Mouse (Mus musculus) bone marrow, adult 2 months (tissue): ENCODE results near the gene Atp6v1g2. TPM values are rescaled to one million over a fixed set of nuclear protein-coding genes. Genes with fewer than 3 reads are reported as not detected.

Experiments
- H3K27ac ChIP-seq: fragments of 200-500 bp; 2 replicates; pipeline ENCODE4 v1.5.1; 2012; ENCODE audit warnings: low read depth, mild to moderate bottlenecking, control low read depth, inconsistent platforms, low read length; ENCODE audit not compliant: control insufficient read depth, poor library complexity, insufficient read depth
- H3K4me1 ChIP-seq: fragments of 200-500 bp; 2 replicates; pipeline ENCODE4 v1.6.1; 2011; ENCODE audit warnings: low read length; ENCODE audit not compliant: control insufficient read depth, insufficient read depth
- H3K4me3 ChIP-seq: fragments of 200-500 bp; replicated peaks from 2 replicates; pipeline ENCODE3; 2011; ENCODE audit warnings: mild to moderate bottlenecking, low read depth, low read length, control low read depth; ENCODE audit not compliant: control insufficient read depth
- CTCF ChIP-seq: fragments of 200-500 bp; IDR thresholded peaks from 2 replicates; pipeline ENCODE4 v1.5.1; 2011; ENCODE audit warnings: low read length, control low read depth; ENCODE audit not compliant: control insufficient read depth, insufficient read depth
- POLR2A ChIP-seq: fragments of 200-500 bp; IDR thresholded peaks from 2 replicates; pipeline ENCODE4 v1.6.1; 2011; ENCODE audit warnings: low read depth, mild to moderate bottlenecking, control low read depth, low read length, borderline replicate concordance; ENCODE audit not compliant: control insufficient read depth
- WGBS: fragments of 180-500 bp; shearing (Covaris S2); methylation state at CpG from one replicate; pipeline ENCODE4 v1.1.7; 2018; 5-methylcytosine and 5-hydroxymethylcytosine counted together
- polyA plus RNA-seq: library from polyadenylated mRNA; stranded (reverse); fragments of >200 nt; gene quantifications from 2 replicates; pipeline ENCODE4 v1.2.4, GENCODE M21; 2011; ENCODE audit warnings: low replicate concordance; ENCODE audit not compliant: missing spikeins, insufficient read depth, insufficient read length

The Atp6v1g2 gene
- polyA plus RNA-seq, 1 experiment, result 9.9 TPM

DNA sequence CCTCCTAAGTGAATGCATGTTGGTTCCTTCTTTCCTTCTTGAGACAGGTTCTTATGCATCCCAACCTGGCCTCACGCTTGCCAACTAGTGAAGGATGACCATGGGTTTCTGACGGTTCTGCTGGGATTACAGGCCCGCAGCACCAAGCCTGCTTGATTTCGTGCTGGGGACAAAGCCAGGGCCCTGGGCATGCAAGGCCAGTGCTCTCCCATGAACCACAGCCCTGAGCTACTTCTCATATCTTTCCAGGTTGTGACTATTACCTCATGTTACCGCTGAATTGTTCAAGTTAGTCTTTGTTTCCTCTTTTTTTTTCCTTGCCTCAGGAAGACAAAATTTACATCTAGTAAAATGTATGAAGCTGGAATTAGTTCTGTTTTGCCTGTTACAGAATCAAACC lies 40.5 kb upstream of the Atp6v1g2 start:
- peaks cover 13% of the 10 kb centered on the region; the same call in 1 of the 2 replicates for H3K4me1 ChIP-seq
- WGBS, result 14% methylated on average over 5 of the region's 5 CpGs
- peak overlapping the region; percentile 92 for H3K27ac ChIP-seq
- no peak overlapping the region for H3K4me3 ChIP-seq
- TF ChIP-seq CTCF, result no peak
- TF ChIP-seq POLR2A, result no peak

DNA sequence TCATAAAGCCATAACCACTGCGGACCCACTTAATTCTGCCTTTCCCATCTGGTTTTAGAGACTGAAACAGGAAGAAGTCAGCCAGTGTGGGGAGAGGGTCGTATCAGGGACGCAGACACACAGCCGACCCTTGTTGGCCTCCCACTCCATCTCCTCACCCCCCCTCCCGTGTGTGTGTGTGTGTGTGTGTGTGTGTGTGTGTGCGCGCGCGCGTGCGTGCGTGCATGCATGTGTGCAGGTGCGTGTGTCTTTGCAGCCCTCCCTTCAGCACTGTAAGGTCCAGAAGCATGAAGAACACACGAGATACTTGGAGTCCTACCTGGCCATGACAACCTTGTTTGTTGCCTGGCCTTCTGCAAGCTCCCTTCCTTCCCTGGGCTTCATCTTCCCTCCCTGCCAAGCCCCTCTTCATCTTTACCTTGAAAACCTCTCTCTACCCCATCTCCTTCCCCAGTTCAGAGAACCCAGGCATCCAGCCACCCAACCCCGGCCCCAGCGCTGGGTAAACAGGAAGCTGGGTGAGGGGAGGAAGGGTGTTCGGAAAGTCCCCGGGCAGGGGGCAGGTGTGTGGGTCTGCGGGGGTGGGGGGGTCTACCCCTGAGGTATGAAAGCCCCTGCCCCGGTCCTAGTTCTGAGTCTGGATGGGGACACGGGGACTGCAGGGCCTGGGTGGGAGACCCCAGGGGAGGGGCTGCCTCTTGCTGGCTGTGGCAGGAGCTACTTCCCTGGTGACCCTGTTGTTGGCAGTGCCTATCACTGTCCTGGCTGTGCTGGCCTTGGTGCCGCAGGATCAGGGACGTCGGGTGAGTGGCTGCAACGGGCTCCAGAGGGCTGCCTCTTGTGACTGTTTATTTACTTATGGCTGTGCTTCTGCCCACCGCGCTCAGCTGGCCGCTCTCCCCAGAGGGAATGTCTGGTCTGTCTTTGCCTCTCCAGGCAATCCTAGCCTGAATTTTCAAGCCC lies 39.3 kb upstream of the Atp6v1g2 start, which contains the start of gene Ltb:
Gene Ltb, plus strand, starts transcription at position 559 of the 963 bp plus-strand sequence.
- H3K27ac ChIP-seq, result peak within 1 kb of the TSS; percentile 90
- H3K4me3 ChIP-seq, result peak within 1 kb of the TSS; percentile 73
- TF ChIP-seq CTCF (no peak), POLR2A (peak; percentile 48; the same call in 1 of the 2 replicates)
- H3K4me1 ChIP-seq, result peaks cover 13% of the 10 kb centered on the region; the same call in 1 of the 2 replicates
- WGBS, result 8% methylated on average over 28 of the region's 28 CpGs

DNA sequence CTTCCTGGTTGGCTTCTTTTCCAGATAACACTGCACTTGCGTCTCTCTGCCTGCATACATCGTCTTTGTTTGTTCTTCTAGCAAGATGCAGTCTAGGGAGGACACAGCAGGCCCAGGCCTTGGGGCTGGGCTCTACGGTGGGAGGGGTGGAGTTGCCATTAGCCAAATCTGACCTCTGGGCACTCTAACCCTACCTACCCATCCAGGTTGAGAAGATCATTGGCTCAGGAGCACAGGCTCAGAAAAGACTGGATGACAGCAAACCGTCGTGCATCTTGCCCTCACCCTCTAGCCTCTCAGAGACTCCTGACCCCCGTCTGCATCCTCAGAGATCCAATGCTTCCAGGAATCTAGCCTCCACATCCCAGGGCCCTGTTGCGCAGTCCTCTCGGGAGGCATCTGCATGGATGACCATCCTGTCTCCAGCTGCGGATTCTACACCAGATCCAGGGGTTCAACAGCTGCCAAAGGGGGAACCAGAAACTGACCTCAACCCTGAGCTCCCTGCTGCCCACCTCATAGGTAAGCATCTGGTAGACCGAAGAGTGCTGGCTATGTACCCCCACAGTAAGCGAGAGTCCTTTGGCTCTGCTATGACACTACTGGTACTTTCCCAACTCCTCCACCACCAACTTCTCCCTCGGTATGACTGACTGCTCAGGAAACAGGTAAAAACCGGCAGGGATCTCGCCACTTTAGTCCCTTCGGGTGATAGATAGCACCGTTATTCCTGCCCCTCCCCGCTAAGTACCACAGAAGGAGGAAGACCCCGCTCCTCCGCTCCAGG lies 38.4 kb upstream of the Atp6v1g2 start:
- peak overlapping the region; percentile 90 for H3K27ac ChIP-seq
- 20% methylated on average over 19 of the region's 19 CpGs for WGBS
- TF ChIP-seq CTCF (no peak), POLR2A (0 out of 2 replicates have a peak, but pooled peaks have one; percentile 1)
- peaks cover 13% of the 10 kb centered on the region; the same call in 1 of the 2 replicates for H3K4me1 ChIP-seq
- peak overlapping the region; percentile 62 for H3K4me3 ChIP-seq

DNA sequence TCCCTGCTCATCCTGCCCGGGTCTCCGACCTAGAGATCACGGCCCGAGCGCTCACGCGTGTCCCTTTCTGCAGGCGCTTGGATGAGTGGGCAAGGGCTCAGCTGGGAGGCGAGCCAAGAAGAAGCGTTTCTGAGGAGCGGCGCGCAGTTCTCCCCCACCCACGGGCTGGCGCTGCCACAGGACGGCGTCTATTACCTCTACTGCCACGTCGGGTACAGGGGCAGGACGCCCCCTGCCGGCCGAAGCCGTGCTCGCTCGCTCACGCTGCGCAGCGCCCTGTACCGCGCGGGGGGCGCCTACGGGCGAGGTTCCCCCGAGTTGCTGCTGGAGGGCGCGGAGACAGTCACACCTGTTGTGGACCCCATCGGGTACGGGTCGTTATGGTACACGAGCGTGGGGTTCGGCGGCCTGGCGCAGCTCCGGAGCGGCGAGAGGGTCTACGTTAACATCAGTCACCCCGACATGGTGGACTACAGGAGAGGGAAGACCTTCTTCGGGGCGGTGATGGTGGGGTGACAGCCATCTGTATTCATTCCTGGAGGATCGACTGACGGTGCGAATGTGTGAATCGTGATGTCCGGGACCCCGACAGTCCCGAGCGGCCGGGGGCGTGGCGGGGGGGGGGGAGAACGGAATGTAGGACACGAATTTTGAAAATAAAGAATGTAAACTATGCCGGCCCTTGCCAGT lies 37.7 kb upstream of the Atp6v1g2 start:
- Histone ChIP-seq H3K4me3 (peak overlapping the region; percentile 62), H3K27ac (peak overlapping the region; percentile 90), H3K4me1 (peaks cover 9% of the 10 kb centered on the region; the same call in 1 of the 2 replicates)
- TF ChIP-seq CTCF (peak; percentile 93), POLR2A (peak; percentile 67; the same call in 1 of the 2 replicates)
- WGBS, result 1% methylated on average over 66 of the region's 66 CpGs

DNA sequence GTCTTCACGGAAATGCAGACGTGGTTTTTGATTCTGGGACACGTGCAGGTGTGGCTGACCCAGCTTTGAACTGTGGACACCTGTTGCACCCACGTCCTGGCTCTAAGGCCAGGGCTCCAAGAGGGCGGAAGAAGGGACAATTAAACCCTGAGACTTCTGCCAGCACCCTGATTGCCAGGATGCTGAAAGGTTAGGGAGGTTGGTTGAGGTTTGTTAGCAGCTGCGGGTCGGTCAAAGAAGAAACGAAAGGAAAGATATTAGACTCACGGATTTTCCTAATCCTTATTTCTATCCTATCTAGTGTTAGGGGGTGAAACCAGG lies 37.2 kb upstream of the Atp6v1g2 start:
- TF ChIP-seq CTCF, result no peak
- TF ChIP-seq POLR2A, result no peak
- Histone ChIP-seq H3K27ac (peak overlapping the region; percentile 90; the same call in 1 of the 2 replicates), H3K4me3 (peak overlapping the region; percentile 62), H3K4me1 (peaks cover 8% of the 10 kb centered on the region; the same call in 1 of the 2 replicates)
- 25% methylated on average over 9 of the region's 9 CpGs for WGBS

DNA sequence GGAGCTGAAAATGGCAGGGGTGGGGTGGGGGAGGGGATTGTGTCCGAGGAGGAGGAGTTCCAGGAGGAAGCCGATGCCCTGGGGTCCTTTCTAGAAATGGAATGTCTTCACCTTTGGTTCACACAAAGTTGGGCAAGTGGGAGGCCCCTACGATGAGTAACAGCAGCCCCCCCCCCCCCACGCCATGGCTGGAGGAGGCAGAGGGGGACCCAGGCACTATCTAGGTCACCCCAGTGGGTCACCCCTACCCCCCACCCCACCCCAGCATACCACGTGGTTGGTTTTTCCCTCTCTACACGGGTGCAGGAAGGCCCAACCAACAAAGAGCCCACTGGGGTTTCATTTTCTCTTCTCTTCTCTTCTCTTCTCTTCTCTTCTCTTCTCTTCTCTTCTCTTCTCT lies 36.3 kb upstream of the Atp6v1g2 start:
- 8% methylated on average over 6 of the region's 6 CpGs for WGBS
- Histone ChIP-seq H3K27ac (no peak overlapping the region), H3K4me1 (peaks cover 6% of the 10 kb centered on the region; the same call in 1 of the 2 replicates), H3K4me3 (no peak overlapping the region)
- TF ChIP-seq POLR2A (no peak), CTCF (no peak)

DNA sequence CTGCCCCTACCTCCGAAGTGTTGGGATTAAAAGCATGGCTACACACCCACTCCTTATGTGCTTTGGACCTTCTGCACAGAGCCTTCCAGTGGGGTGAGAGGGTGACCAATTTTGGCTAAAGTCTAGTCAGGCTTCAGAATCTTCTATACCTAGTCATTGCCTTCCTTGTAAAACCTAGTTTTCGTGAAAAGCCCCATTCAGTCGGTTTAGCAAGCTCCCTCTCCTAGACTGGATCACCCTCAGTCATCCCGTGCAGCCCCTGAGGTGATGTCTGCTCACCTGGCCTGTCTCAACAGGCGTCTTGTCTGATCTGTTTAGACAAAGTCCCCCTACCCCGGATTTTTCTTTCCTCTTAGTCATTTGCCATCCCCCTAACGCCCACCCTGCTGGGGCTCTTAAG lies 35.4 kb upstream of the Atp6v1g2 start:
- no peak overlapping the region for H3K27ac ChIP-seq
- WGBS, result 72% methylated on average over 7 of the region's 7 CpGs
- TF ChIP-seq POLR2A (no peak), CTCF (no peak)
- no peak overlapping the region for H3K4me3 ChIP-seq
- peaks cover 4% of the 10 kb centered on the region; the same call in 1 of the 2 replicates for H3K4me1 ChIP-seq

DNA sequence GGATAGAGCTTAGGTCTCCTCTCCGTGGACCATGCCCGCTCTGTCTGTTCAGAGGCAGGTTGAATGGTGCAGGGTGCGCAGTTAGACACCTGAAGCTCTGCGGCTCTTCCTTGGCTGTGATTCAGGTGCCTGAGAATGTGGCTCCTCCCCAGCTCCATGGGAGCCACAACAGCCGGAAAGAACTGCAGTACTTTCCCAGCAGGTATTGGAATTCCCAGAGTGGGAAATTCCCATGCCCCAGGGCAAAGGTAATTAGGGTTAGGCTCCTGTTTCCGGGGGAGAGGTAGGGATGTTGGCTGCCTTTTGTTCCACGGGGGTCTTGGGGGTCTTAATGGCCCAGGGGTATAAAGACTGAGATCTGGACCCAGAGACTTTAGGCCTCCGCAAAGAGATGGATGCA lies 34.5 kb upstream of the Atp6v1g2 start:
- TF ChIP-seq POLR2A (no peak), CTCF (no peak)
- Histone ChIP-seq H3K4me3 (no peak overlapping the region), H3K4me1 (peaks cover 2% of the 10 kb centered on the region; the same call in 1 of the 2 replicates), H3K27ac (no peak overlapping the region)
- WGBS, result 84% methylated on average over 8 of the region's 8 CpGs
